ENCODE assay signal across 12 mouse cellular contexts in genomic region chr5:18687341-18687740, GRCm38 (mm10).
"Had no signal": no experiment of that assay in that cellular context is flagged by ENCODE, and none has a peak within 500 bp of the region (broad histone marks: within the 10 kb centered on the region; RNA-seq: fewer than 3 reads in every experiment).

No protein-coding gene starts in this region.

- DNase-seq: gastrocnemius, postnatal 14 days; gastrocnemius, postnatal 36 days; heart, adult 18-20 months; heart, postnatal 10 days; heart, postnatal 4 days; kidney, adult 18-20 months; kidney, adult 8-10 months; kidney, postnatal 10 days; kidney, postnatal 25 days; kidney, postnatal 4 days; liver; liver, embryonic 13.5 days had no signal
